Mouse (Mus musculus) gastrocnemius, postnatal 14 days (tissue): Measurements from ENCODE around the gene Tubgcp3. TPM values are rescaled to one million over a fixed set of nuclear protein-coding genes. Genes with fewer than 3 reads are reported as not detected.

Experiments used
- DNase-seq: peaks from one replicate; pipeline ENCODE4 v3.0.0; 2021; ENCODE audit warnings: mixed read lengths
- intact Hi-C: fragments of 180-260 bp; cut with DNase I; formaldehyde crosslinking; loops from one replicate; pipeline ENCODE4 v1.15.1; 2025; ENCODE audit warnings: low total_unique reads
- microRNA-seq, 2 experiments: library from miRNA; unstranded; fragments of <30 nt; microRNA quantifications; one replicate each; pipeline ENCODE4 v1.2.0; 2021
- total RNA-seq, 2 experiments: library from RNA; stranded (reverse); gene quantifications; 2 replicates each; pipeline ENCODE4 v1.2.3; 2021

The Tubgcp3 gene
- total RNA-seq, 2 experiments from 2014 or later, result 8.9 to 9.5 TPM

DNA sequence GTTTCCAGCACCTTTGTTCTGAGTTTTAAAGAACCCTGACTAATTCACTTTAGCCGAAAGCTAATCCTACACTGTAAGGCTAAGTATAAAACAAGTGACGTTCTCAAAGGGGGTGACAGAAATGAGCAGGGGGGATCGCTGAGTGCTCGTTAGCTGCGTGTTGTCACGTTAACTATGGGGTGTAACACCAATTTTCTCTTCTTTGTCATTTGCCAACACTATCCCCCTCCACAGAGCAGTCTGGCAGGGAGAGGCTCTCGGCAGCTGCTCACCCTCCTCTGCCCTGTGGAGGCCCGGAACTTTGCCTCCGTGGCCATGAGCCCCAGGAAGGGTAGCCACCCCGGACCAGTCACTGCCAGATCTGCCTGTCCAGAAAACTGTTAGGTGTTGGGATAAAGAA is 106.6 kb downstream of the Tubgcp3 start:
- intact Hi-C loops, result no loop called here
- no peak for DNase-seq

DNA sequence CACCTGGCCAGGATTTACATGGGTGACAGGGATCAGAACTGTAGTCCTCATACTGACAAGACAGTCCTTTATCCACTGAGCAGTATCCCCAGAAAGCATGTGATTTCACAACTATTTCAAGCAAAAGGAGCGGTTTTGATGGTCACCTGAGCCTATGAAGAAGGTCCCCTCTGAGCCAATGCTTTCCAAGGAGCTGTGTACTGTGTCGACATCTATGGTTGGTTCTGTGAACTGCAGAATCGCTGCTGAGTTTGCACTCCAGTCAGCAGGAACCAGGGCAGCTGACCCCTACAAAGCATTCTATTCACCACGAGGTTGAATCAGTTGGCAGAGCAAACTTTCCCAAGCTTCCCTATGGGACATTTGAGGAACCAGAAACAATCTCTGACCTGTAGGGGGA is 107.7 kb downstream of the Tubgcp3 start:
- intact Hi-C loops, result loop anchor here (5.0 kb wide), 2 partner anchors 567 to 607 kb away; no protein-coding TSS in a partner anchor

More for the DNA sequence above, 107.7 kb downstream of the Tubgcp3 start:
- DNase-seq, result no peak

Small RNA genes lying within 50 kb of the gene (microRNA-seq; reads per million reads assigned to microRNA genes)
- 0 reads per million in 2 experiments for gene Gm26483

Other genes starting within 250 kb of the Tubgcp3 start
- not detected for gene Spaca7, start 99.2 kb downstream of the Tubgcp3 start, total RNA-seq
- gene Atp11a, start 84.8 kb upstream of the Tubgcp3 start, total RNA-seq, result 10 to 100 TPM; 21.8 to 23.4 TPM
- 10 to 100 TPM; 23.7 to 57.8 TPM for gene Mcf2l, start 201.6 kb upstream of the Tubgcp3 start, total RNA-seq